Mouse (Mus musculus): ENCODE data around the gene Slirp. TPM values are rescaled to one million over a fixed set of nuclear protein-coding genes. Genes with fewer than 3 reads are reported as not detected.

Slirp gene
- polyA plus RNA-seq, 1 experiment from 2014 or later = 248 TPM

Small RNAs within 50 kb of the gene (microRNA-seq; reads per million reads assigned to microRNA genes)
- 60.2 reads per million, percentile 46 among the genes with 10 or more reads in this experiment for gene Mir3068

Other genes starting within 250 kb of the Slirp start
- gene Samd15, start 244.2 kb upstream of the Slirp start, polyA plus RNA-seq (2014; fragmentation: Nextera tagmentation; extraction: Ambion mirVana) = 1.3 and 1.6 TPM in 2 replicates
- 6.9 and 7.8 TPM in 2 replicates for gene Tmed8, start 243.4 kb upstream of the Slirp start, polyA plus RNA-seq (2014; fragmentation: Nextera tagmentation; extraction: Ambion mirVana)
- 1.7 and 2.4 TPM in 2 replicates for gene Noxred1, start 205.2 kb upstream of the Slirp start, polyA plus RNA-seq (2014; fragmentation: Nextera tagmentation; extraction: Ambion mirVana)
- 56.7 and 58.9 TPM in 2 replicates for gene Vipas39, start 177.6 kb upstream of the Slirp start, polyA plus RNA-seq (2014; fragmentation: Nextera tagmentation; extraction: Ambion mirVana)
- 169 and 181 TPM in 2 replicates for gene Ahsa1, start 177.4 kb upstream of the Slirp start, polyA plus RNA-seq (2014; fragmentation: Nextera tagmentation; extraction: Ambion mirVana)
- gene Ism2, start 144.2 kb upstream of the Slirp start, polyA plus RNA-seq (2014; fragmentation: Nextera tagmentation; extraction: Ambion mirVana) = 0.86 and 1.3 TPM in 2 replicates
- gene Sptlc2, start 55.5 kb upstream of the Slirp start, polyA plus RNA-seq (2014; fragmentation: Nextera tagmentation; extraction: Ambion mirVana) = 72.0 and 72.5 TPM in 2 replicates
- gene Alkbh1, start 121 bp downstream of the Slirp start, polyA plus RNA-seq (2014; fragmentation: Nextera tagmentation; extraction: Ambion mirVana) = 28.7 and 36.3 TPM in 2 replicates
- 101 and 102 TPM in 2 replicates for gene Snw1, start 28.4 kb downstream of the Slirp start, polyA plus RNA-seq (2014; fragmentation: Nextera tagmentation; extraction: Ambion mirVana)
- gene Gm5788, start 50.8 kb downstream of the Slirp start, polyA plus RNA-seq (2014; fragmentation: Nextera tagmentation; extraction: Ambion mirVana) = not detected in 2 replicates
- not detected in 2 replicates for gene Gm8300, start 70.4 kb downstream of the Slirp start, polyA plus RNA-seq (2014; fragmentation: Nextera tagmentation; extraction: Ambion mirVana)
- gene Oog1, start 158.8 kb downstream of the Slirp start, polyA plus RNA-seq (2014; fragmentation: Nextera tagmentation; extraction: Ambion mirVana) = not detected in 2 replicates
- gene Gm4027, start 175.0 kb downstream of the Slirp start, polyA plus RNA-seq (2014; fragmentation: Nextera tagmentation; extraction: Ambion mirVana) = not detected in 2 replicates
- gene Gm16381, start 200.7 kb downstream of the Slirp start, polyA plus RNA-seq (2014; fragmentation: Nextera tagmentation; extraction: Ambion mirVana) = not detected in 2 replicates